Mouse (Mus musculus) ovary, postnatal 10 days (tissue): Measurements from ENCODE around the gene Tcam1.
A peak's percentile ranks its signal among the peaks of the same experiment; 100 is the strongest.

ENCODE experiments used
- DNase-seq: peaks from one replicate; pipeline ENCODE4 v3.0.0; 2022; ENCODE audit warnings: low spot score

Tcam1 gene

DNA sequence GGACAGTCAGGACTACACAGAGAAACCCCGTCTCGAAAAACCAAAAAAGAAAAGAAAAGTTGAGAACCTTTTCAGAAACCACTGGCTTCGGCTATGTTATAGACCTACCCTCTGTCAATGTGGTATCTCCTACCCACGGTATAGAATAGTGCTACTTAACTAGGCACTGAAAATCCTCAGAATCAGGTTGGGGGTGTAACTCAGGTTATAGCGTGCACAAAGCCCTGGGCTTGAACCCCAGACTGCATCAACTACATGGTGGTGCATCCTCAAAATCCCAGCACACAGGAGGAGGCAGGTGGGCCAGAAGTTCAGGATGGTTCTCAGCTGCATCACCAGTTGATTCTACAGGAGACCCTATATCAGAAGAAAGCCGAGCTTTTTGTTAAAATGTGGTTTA is 2.7 kb upstream of the Tcam1 start:
- DNase-seq: no peak

- no peak for DNase-seq
Observed at GRCm38 (mm10) chr11:106274374-106274773, 2.1 kb upstream of the Tcam1 start.

- DNase-seq: peak; percentile 29
Observed at GRCm38 (mm10) chr11:106274971-106275411, 1.5 kb upstream of the Tcam1 start.

- DNase-seq: no peak
Observed at GRCm38 (mm10) chr11:106282452-106282851, 6.0 kb downstream of the Tcam1 start.

DNA sequence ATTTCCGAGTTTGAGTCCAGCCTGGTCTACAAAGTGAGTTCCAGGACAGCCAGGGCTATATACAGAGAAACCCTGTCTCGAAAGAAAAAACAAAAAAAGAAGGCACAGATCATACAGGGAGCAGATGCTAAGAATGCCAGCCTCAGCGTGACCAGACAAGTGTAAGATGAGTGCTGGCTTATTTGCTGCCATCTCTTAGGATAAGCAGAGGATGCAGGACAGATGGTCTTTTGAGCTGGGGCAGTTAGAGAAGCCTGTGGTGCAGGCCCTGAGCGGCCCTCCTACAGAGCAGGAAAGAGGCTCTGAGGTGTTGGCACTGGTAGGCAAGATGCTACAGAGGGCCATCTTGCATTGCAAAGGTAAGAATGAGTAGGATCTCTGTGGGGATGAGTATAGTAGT is 6.9 kb downstream of the Tcam1 start:
- no peak for DNase-seq

GRCm38 (mm10) chr11:106284126-106284525 is 7.7 kb downstream of the Tcam1 start:
- no peak for DNase-seq

DNA sequence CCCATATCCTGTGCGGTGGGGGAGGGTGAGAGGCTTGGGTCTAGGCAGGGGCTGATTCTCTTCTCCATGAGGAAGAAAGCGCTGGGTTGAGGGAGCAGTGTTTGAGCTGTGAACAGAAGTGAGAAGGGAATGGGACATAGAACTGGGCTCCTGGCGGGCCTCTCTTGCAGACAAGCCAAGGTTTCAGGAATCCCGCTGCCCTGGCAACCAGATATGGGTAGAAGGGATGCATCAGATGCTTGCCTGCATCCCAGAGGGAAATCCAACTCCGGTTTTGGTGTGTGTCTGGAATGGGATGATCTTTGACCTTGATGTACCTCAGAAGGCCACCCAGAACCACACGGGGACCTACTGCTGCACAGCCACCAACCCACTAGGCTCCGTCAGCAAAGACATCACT is 9.7 kb downstream of the Tcam1 start:
- DNase-seq: no peak

DNA sequence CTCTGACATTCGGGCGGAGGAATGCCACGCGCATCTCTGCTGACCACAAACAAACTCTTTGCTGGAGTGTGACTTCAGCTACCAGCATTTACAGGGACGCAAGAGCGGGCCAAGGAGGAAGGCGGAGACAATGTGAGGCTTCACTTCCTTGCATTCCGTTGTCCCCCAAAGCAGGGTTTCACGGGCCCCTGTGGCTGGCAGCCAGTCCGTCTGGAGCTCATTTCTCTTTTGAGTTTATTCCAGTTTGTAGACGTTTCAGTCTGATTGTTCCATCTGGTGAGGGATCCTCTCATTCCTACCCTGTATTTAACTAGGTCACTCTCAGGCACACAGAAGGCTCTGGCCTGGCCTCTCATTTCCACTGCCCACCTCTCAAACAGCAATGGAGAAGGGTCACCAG is 10.5 kb downstream of the Tcam1 start:
- DNase-seq: no peak

GRCm38 (mm10) chr11:106289369-106289768 is 12.9 kb downstream of the Tcam1 start:
- DNase-seq: no peak

GRCm38 (mm10) chr11:106290376-106290775 is 13.9 kb downstream of the Tcam1 start:
- DNase-seq: no peak

GRCm38 (mm10) chr11:106291861-106292260 is 15.4 kb downstream of the Tcam1 start:
- DNase-seq: no peak

DNA sequence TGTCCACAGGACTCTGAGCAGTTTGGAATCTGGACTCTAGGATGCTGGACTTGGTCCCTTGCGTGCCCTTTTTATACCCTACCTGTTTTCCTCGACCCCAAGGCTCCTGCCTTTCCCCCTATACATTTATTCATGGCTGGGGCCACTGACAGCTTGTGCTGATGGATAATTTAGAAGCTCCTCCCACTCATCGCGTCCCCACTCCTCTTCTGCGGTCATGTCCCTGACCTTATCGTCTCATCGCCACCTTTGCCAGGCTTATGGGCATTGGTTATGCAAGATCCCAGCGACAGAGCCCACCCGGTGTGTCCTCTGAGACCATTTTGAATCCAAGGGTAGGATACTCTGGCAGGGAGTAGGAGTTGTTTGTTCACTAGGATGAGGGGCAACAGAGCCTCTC is 25.3 kb downstream of the Tcam1 start, which contains the start of gene Gh:
TSS of gene Gh (minus strand) at position 101 of the 400 bp plus-strand sequence.
- no peak for DNase-seq

DNA sequence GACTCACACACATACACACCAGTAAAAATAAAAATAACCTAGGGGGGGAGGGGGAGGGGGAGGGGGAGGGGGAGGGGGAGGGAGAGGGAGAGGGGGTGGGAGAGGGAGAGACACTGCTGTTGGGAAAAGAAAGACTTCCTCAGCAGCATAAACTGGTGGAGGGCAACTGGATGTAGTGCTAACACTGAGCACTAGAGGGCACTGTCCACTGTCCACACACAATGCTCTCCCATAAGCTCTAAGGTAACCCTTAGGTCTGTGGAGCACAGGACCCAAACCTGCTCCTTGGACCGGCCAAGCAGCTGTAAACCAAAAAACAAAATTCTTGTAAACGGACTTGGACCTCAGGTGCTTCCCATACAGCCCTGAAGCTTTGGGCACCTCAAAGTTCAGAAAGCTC is 26.2 kb downstream of the Tcam1 start:
- no peak for DNase-seq

DNA sequence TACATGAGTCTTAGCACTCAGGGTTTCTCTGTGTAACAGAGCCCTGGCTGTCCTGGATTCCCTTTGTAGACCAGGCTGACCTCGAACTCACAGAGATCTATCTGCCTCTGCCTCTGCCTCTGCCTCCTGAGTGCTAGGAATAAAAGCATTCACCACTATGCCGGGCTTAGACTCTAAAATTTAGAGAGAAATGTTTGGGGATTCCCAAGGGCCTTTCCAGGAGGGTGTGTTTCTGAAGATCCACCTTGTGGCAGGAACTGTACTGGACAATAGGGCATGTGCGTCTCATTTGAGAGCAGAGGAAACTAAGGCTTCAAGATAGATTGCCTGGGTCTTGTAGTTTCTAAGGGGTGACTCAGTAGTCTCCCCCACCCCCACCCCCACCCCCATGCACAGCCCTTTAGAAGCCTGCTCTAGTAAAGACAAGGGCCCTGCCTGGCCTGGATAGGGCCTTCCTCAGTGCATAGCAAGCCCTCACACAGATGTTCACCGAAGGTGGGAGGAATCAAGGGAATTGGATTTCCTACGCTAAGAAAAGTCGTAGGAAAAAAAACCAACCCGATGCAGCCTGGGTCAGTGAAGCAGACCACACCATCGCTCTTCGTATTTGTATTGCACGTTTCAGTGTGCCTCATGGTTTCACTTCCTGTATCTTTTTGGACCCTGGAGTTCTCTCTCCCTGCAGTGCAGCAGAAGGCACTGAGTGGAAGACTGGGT is 29.0 kb downstream of the Tcam1 start:
- DNase-seq: no peak

- no peak for DNase-seq
Observed at GRCm38 (mm10) chr11:106306065-106306385, 29.6 kb downstream of the Tcam1 start.

GRCm38 (mm10) chr11:106306758-106307157 is 30.3 kb downstream of the Tcam1 start:
- no peak for DNase-seq

DNA sequence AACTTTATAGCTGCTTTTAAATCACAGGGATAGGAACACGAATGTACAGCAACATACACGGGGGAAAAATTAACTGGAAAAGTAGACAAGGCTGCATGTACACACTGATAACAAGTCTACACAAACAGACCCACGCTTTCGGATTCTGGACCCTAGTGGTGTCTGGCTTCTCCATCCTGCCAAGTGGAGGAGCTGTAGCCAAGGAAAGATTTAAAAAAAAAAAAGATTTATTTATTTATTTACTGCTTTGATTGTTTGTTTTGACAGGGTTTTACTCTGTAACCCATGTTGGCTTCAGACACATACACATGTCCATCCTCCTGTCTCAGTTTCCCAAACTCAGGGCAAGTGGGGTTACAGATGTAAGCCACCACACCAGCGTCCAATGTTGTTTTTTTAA is 31.0 kb downstream of the Tcam1 start:
- no peak for DNase-seq

DNA sequence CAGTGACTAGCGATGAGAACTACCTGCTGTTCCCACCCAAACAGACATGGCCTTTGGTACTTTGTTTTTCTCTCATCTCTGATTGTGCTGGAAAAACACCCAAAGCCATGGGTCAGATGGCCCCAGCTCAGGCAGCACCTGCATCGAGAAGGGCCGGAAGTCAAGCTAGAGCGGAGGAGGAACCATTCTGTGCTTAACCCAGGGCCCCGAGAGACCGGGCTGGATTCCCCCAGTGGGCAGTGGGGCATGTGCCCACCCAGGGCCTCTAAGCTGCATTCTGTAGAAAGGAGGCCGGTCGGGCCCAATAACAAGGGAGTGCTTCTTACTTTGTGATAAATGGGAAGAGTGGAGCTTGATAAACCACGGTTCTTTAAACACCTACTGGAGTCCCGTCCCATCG is 31.7 kb downstream of the Tcam1 start:
- DNase-seq: no peak

DNA sequence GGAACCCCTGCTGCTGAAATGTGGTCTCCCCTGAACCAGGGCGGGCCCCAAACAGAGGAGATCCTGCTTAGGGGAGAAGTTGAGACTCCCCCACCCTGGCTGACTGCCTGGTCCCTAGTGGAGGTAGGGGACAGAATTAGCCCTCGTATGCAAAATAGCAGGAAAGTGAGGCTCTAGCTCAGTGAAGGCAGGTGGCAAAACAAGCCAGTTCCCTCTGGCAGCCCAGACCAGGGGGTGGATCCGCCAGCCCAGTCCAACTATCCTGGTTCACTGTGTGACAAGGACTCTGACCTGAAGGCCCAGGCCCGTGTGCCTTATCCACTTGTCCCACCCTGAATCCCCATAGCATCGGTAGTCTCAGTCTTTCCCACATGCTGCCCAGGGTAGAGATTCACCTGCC is 33.7 kb downstream of the Tcam1 start:
- DNase-seq: no peak

DNA sequence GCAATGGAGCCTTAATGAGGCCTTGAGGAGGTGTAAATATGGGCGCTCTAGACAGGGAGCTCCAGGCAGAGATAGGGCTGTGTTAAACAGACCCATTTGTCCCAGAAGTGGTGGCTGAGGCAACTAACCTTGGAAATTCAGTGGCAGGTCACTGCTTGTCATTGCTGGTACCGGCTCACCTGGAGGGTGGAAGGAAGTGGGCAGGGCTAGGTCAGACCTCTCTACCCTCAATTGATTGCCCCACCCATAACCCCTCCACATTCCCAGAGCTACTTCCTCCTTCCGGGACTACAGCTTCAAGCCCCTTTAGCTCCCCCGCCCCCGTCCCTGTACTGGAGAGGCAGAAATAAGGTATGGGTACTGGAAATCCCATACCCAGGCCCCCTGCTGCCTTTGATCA is 37.1 kb downstream of the Tcam1 start:
- DNase-seq: no peak

GRCm38 (mm10) chr11:106314333-106314812 is 37.9 kb downstream of the Tcam1 start, which contains the start of gene Cd79b:
Gene Cd79b, minus strand, starts transcription at chr11:106314762.
- DNase-seq: no peak

DNA sequence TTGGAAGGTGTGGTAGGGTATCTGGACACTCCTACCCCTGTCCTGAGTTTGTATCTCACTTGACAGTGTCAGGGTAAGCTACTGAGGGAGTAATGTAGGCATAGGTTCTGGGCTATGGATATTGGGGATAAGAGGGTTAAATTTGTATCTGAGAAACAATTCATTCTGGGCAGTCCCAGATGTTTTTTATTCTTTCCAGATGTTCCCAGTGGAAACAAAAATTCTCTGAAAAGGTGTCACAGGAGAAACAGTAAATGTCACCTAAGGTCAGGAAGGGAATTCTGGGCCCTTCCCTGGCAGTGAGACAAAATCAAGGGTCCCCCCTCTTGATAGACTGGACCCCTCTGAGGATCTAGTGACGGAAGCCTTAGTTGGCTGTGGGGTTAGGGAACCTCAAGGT is 39.9 kb downstream of the Tcam1 start:
- no peak for DNase-seq

GRCm38 (mm10) chr11:106317801-106318200 is 41.3 kb downstream of the Tcam1 start:
- no peak for DNase-seq
